Mouse (Mus musculus) forebrain, embryonic 14.5 days (tissue): Measurements from ENCODE around the gene Gm44579. TPM values are rescaled to one million over a fixed set of nuclear protein-coding genes. Genes with fewer than 3 reads are reported as not detected.

Source experiments
- ATAC-seq: fragments of 200-750 bp; cut with Nextera tagmentation; 2 replicates; pipeline ENCODE4 v1.8.0; 2017; ENCODE audit warnings: mild to moderate bottlenecking, moderate library complexity
- DNase-seq: peaks from one replicate; pipeline ENCODE4 v3.0.0-alpha.2; 2015; ENCODE audit warnings: low spot score
- H3K27ac ChIP-seq: fragments of 300-500 bp; sonication (generic); 2 replicates; pipeline ENCODE4 v1.5.1; 2014; ENCODE audit warnings: low read depth, mild to moderate bottlenecking, control low read depth, low read length, moderate library complexity
- H3K27me3 ChIP-seq: fragments of 300-500 bp; sonication (generic); replicated peaks from 2 replicates; pipeline ENCODE4 v1.6.1; 2014; ENCODE audit warnings: low read length, control low read depth, mixed read lengths; ENCODE audit not compliant: control insufficient read depth, insufficient read depth
- H3K36me3 ChIP-seq: fragments of 300-500 bp; sonication (generic); 2 replicates; pipeline ENCODE4 v1.6.1; 2014; ENCODE audit warnings: low read length, control low read depth; ENCODE audit not compliant: control insufficient read depth, insufficient read depth
- H3K4me1 ChIP-seq: fragments of 300-500 bp; sonication (generic); 2 replicates; pipeline ENCODE4 v1.6.1; 2014; ENCODE audit warnings: antibody characterized with exemption, low read length, control low read depth; ENCODE audit not compliant: control insufficient read depth, insufficient read depth
- H3K4me2 ChIP-seq: fragments of 300-500 bp; sonication (generic); 2 replicates; pipeline ENCODE4 v1.6.1; 2014; ENCODE audit warnings: mild to moderate bottlenecking, control low read depth, low read length
- H3K4me3 ChIP-seq: fragments of 300-500 bp; sonication (generic); 2 replicates; pipeline ENCODE4 v1.5.1; 2014; ENCODE audit warnings: low read depth, low read length, control low read depth
- H3K9ac ChIP-seq: fragments of 300-500 bp; sonication (generic); 2 replicates; pipeline ENCODE4 v1.6.1; 2014; ENCODE audit warnings: mild to moderate bottlenecking, low read length, control low read depth, moderate library complexity
- H3K9me3 ChIP-seq: fragments of 300-500 bp; sonication (generic); replicated peaks from 2 replicates; pipeline ENCODE4 v1.6.1; 2016; ENCODE audit warnings: low read length, control low read depth, mixed read lengths; ENCODE audit not compliant: control insufficient read depth
- WGBS: fragments of 180-500 bp; shearing (Covaris S2); extraction: QIAGEN DNeasy Blood & Tissue Kit; methylation state at CpG from one replicate; pipeline ENCODE4 v1.1.7; 2014; 5-methylcytosine and 5-hydroxymethylcytosine counted together
- polyA plus RNA-seq: library from polyadenylated mRNA; unstranded; fragments of >200 nt; fragmentation: Nextera tagmentation; extraction: Ambion mirVana; gene quantifications from 2 replicates; pipeline ENCODE4 v1.2.1, GENCODE M21; 2014

The Gm44579 gene
- not detected in 2 replicates for polyA plus RNA-seq

DNA sequence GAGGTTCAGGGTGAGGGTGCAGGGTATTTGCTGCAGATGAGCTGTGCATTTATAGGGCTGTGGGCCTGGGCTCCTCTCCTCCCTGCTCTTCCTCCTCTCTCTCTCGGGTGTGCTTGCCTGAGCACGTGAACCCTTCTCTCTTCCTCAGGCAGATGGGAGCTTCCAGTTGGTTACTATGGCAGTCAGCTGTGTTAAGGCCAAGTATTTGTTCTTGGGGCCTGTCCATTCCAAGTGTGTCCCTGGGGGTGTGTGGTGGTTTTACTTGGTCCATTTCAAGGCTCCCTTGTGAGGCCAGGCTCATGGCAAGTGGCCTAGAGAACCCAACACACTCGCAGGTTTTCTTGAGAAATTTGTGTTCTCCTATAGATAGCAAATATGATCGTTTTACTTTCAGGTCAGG lies at the start of gene Gm44579, which contains the start of gene Olfr287:
TSS of gene Gm44579 (minus strand) at position 101 of the 400 bp plus-strand sequence.
TSS of gene Olfr287 (minus strand) at position 180 of the 400 bp plus-strand sequence.
- Histone ChIP-seq H3K27me3 (no peaks in the 10 kb centered on the region), H3K4me2 (no peak within 1 kb of the TSS), H3K36me3 (no peaks in the 10 kb centered on the region), H3K4me1 (no peaks in the 10 kb centered on the region), H3K4me3 (no peak within 1 kb of the TSS), H3K27ac (no peak within 1 kb of the TSS), H3K9ac (no peak within 1 kb of the TSS), H3K9me3 (no peaks in the 10 kb centered on the region)
- WGBS: 76% methylated on average over 4 of the region's 4 CpGs
- DNase-seq: no peak
- no peak for ATAC-seq

DNA sequence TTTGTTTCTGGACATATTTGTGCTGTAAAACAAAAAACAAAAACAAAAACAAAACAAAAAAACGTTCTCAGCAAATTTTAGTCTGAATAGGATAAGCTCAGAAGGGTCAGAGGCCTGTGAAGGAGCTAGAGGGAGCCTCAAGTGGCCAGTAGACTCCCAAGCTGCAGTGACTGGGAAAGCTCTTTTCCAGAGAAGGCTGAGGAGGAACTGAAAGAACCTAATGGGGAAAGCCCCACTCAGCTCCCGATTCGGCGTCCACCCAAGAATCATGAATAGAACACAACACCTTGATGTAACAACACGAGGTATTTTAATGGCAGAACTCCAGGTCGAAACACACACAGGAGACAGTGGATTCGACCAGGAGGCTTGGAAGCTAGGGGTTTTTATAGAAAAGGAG lies 37.0 kb upstream of the Gm44579 start:
- Histone ChIP-seq H3K4me2 (no peak overlapping the region), H3K4me1 (no peaks in the 10 kb centered on the region), H3K36me3 (no peaks in the 10 kb centered on the region), H3K4me3 (no peak overlapping the region), H3K9ac (no peak overlapping the region), H3K27me3 (no peaks in the 10 kb centered on the region), H3K27ac (no peak overlapping the region), H3K9me3 (no peaks in the 10 kb centered on the region)
- DNase-seq (no peak), ATAC-seq (no peak)
- WGBS: 86% methylated on average over 7 of the region's 7 CpGs

DNA sequence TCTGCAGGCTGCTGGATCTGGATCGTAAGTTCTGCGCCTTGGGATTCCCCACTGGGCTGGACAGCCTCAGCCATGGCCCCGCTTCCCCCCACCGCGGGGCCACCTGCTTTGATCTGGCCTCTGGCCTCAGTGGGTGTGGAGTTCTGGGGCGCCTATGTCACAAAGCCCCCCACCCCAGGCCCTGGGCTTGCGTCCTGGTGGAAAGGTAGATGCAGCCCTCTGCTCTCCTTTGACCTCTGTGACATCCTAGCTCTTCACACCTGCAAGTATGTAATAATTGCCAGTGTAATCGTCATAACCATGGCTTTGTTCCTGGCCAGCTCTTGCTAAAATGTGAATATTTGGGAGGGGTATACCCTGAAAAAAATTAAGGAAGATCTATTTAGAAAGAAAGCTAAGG lies 36.4 kb upstream of the Gm44579 start, which contains the start of gene H1fnt:
TSS of gene H1fnt (minus strand) at position 101 of the 400 bp plus-strand sequence.
- DNase-seq (no peak), ATAC-seq (no peak)
- Histone ChIP-seq H3K36me3 (no peaks in the 10 kb centered on the region), H3K4me3 (no peak within 1 kb of the TSS), H3K4me2 (no peak within 1 kb of the TSS), H3K9me3 (no peaks in the 10 kb centered on the region), H3K27me3 (no peaks in the 10 kb centered on the region), H3K27ac (no peak within 1 kb of the TSS), H3K9ac (no peak within 1 kb of the TSS), H3K4me1 (no peaks in the 10 kb centered on the region)
- 91% methylated on average over 8 of the region's 8 CpGs for WGBS

DNA sequence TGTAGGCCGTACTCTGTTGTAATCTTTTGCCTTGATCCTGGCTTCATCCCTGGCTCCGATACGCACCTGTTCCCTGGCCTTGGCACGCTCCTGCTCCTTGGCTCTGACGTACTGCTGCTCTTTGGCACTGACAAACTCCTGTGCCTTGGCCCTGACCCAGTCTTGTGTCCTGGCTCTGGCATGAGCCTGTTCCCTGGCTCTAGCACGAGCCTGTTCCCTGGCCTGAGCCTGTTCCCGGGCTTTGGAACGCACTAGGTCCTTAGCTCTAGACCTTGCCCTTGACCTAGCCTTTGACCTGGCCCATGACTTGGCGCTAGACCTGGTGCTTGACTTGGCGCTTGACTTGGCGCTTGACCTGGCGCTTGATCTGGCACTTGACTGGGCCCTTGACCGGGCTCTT lies 35.5 kb upstream of the Gm44579 start:
- no peak for DNase-seq
- H3K4me1 ChIP-seq: no peaks in the 10 kb centered on the region
- H3K9ac ChIP-seq: no peak overlapping the region
- no peaks in the 10 kb centered on the region for H3K27me3 ChIP-seq
- no peaks in the 10 kb centered on the region for H3K9me3 ChIP-seq
- 95% methylated on average over 13 of the region's 13 CpGs for WGBS
- H3K36me3 ChIP-seq: no peaks in the 10 kb centered on the region
- H3K4me2 ChIP-seq: no peak overlapping the region
- H3K4me3 ChIP-seq: no peak overlapping the region
- no peak overlapping the region for H3K27ac ChIP-seq
- no peak for ATAC-seq

DNA sequence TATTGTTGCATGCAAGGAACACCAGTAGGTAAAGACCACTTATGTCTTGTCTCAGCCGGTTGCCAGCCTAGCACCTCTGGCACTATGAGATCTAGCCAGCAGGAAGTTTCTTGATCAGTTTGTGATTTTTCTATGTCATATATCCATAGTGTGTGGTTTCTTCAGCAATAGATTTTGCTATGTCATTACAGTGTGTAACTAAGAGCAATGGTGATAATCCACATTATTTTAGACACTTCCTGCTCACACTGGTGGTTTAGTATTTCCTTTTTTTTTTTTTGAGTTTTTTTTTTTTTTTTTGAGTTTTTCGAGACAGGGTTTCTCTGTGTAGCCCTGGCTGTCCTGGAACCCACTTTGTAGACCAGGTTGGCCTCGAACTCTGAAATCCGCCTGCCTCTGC lies 14.7 kb upstream of the Gm44579 start:
- Histone ChIP-seq H3K27ac (no peak overlapping the region), H3K4me2 (no peak overlapping the region), H3K27me3 (no peaks in the 10 kb centered on the region), H3K9ac (no peak overlapping the region), H3K9me3 (no peaks in the 10 kb centered on the region), H3K4me3 (no peak overlapping the region), H3K36me3 (no peaks in the 10 kb centered on the region), H3K4me1 (no peaks in the 10 kb centered on the region)
- ATAC-seq (no peak), DNase-seq (no peak)
- WGBS: 93% methylated on average over 4 of the region's 4 CpGs

DNA sequence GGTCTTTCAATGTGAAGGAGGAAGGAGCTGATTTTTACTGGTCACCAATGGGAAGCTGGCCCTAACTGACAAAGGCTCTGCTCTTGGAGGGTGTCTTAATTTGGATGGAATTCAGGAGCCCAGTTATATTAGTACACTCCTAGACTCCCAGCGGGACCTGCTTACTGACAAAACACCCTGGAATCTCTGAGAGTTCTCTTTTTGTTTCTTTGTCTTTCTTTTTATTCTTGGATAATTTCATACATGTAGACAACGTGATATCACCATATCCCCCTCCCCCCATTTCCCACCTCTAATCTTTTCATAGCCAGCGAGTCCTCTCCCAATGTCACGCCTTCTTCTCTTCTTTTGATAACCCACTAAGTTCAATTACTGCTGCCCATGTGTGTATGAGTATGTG lies 13.6 kb upstream of the Gm44579 start, which contains the start of gene Olfr286:
TSS of gene Olfr286 (minus strand) at position 101 of the 400 bp plus-strand sequence.
- Histone ChIP-seq H3K36me3 (no peaks in the 10 kb centered on the region), H3K27me3 (no peaks in the 10 kb centered on the region), H3K9me3 (no peaks in the 10 kb centered on the region), H3K4me2 (no peak within 1 kb of the TSS), H3K9ac (no peak within 1 kb of the TSS), H3K4me1 (no peaks in the 10 kb centered on the region), H3K27ac (no peak within 1 kb of the TSS), H3K4me3 (no peak within 1 kb of the TSS)
- DNase-seq: no peak
- 89% methylated on average over 4 of the region's 4 CpGs for WGBS
- no peak for ATAC-seq

DNA sequence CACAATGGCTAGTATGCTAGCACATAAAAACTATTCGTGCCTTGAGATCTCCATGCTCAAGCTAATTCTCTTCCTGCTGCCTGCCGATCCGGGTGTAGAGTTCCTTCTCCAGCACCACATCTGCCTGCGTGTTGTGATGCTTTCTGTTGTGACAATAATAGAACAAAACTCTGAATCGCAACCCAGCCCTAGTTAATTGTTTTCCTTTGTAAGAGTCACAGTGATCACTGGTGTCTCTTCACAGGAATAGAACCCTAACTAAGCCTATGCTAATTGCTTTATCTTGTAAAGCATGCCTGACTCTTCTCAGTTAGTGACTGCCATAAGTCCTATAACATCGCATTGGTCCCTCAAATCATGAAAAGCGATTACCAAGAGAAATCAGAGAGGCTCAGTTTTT lies 5.3 kb upstream of the Gm44579 start:
- H3K4me1 ChIP-seq: no peaks in the 10 kb centered on the region
- H3K4me2 ChIP-seq: no peak overlapping the region
- no peak overlapping the region for H3K27ac ChIP-seq
- H3K4me3 ChIP-seq: no peak overlapping the region
- 67% methylated on average over 7 of the region's 7 CpGs for WGBS
- no peaks in the 10 kb centered on the region for H3K36me3 ChIP-seq
- H3K9me3 ChIP-seq: no peaks in the 10 kb centered on the region
- H3K9ac ChIP-seq: no peak overlapping the region
- ATAC-seq (no peak), DNase-seq (no peak)
- H3K27me3 ChIP-seq: no peaks in the 10 kb centered on the region

DNA sequence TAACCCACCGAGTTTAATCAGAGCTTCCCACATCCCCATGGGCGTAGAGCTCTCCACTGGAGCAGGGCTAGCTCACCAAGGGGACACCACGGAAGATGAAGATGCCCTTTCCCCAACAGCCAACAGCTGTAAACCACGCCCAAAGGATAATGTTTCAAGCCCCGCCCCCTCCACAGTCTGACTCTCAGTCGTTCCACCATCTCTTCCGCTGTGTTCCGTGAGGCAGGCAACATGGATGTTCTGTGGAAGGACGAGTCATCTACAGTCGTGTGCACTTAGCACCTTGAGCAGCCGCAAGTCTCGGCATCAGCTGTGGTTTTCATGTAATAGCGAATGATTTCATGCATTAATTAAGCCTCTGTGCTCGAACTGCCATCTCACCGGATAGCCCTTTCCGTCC lies 4.8 kb upstream of the Gm44579 start:
- Histone ChIP-seq H3K9me3 (no peaks in the 10 kb centered on the region), H3K27me3 (no peaks in the 10 kb centered on the region), H3K4me1 (no peaks in the 10 kb centered on the region), H3K9ac (no peak overlapping the region), H3K4me3 (no peak overlapping the region), H3K36me3 (no peaks in the 10 kb centered on the region), H3K4me2 (no peak overlapping the region), H3K27ac (no peak overlapping the region)
- ATAC-seq: no peak
- no peak for DNase-seq
- WGBS: 46% methylated on average over 16 of the region's 16 CpGs

DNA sequence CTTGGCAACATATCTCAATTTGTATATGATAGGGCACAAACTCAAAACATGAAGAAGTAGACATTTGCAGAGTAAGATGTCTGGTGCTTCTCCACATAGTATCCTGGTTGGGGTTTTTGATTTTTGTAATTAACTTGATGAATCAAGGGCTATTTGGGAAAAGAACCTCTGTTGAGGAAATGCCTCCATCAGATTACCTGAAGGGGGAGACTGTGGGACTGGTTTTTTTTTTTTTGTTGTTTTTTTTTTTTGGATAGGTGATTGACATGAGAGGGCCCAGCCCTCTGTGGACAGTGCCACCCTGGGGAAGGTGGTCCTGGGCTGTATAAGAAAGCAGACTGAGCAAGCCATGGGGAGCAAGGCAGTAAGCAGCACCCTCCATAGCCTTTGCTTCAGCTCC lies 1.6 kb upstream of the Gm44579 start:
- ATAC-seq: no peak
- H3K36me3 ChIP-seq: no peaks in the 10 kb centered on the region
- no peak overlapping the region for H3K4me2 ChIP-seq
- H3K4me3 ChIP-seq: no peak overlapping the region
- no peak overlapping the region for H3K9ac ChIP-seq
- H3K9me3 ChIP-seq: no peaks in the 10 kb centered on the region
- H3K4me1 ChIP-seq: no peaks in the 10 kb centered on the region
- no peak overlapping the region for H3K27ac ChIP-seq
- no peaks in the 10 kb centered on the region for H3K27me3 ChIP-seq
- no peak for DNase-seq
